Mouse (Mus musculus) megakaryocyte, adult 5-6 weeks (primary cell): ENCODE data around the gene Platr17. TPM values are rescaled to one million over a fixed set of nuclear protein-coding genes. Genes with fewer than 3 reads are reported as not detected.

Source experiments
- total RNA-seq, 2 experiments: library from RNA; stranded (forward) in 1 of 2; stranded (reverse) in 1 of 2; fragments of 153-499, 151-499 nt in 1 of 2; fragments of 221-1000, 200-1000 nt in 1 of 2; gene quantifications; 2 replicates each; pipeline versions ENCODE4 v1.2.3 to v1.2.4; 2015 to 2017

The Platr17 gene
- total RNA-seq, 2 experiments from 2014 or later, result 4.9 to 5.9 TPM

Other genes starting within 250 kb of the Platr17 start
- gene Hnrnpm, start 218.3 kb upstream of the Platr17 start, total RNA-seq (2015), result 362 and 391 TPM in 2 replicates
- 264 and 265 TPM in 2 replicates for gene Hnrnpm, start 218.3 kb upstream of the Platr17 start, total RNA-seq (2017)
- 51.4 and 64.2 TPM in 2 replicates for gene March2, start 186.5 kb upstream of the Platr17 start, total RNA-seq (2015)
- 42.7 and 46.6 TPM in 2 replicates for gene March2, start 186.5 kb upstream of the Platr17 start, total RNA-seq (2017)
- gene Rab11b, start 144.6 kb upstream of the Platr17 start, total RNA-seq (2015), result 94.0 and 104 TPM in 2 replicates
- 26.7 and 41.1 TPM in 2 replicates for gene Rab11b, start 144.6 kb upstream of the Platr17 start, total RNA-seq (2017)
- gene Angptl4, start 123.3 kb upstream of the Platr17 start, total RNA-seq (2015), result 0.59 and 0.80 TPM in 2 replicates
- 0.33 and 0.73 TPM in 2 replicates for gene Angptl4, start 123.3 kb upstream of the Platr17 start, total RNA-seq (2017)
- 12.3 and 16.2 TPM in 2 replicates for gene Kank3, start 94.6 kb upstream of the Platr17 start, total RNA-seq (2015)
- gene Kank3, start 94.6 kb upstream of the Platr17 start, total RNA-seq (2017), result 13.5 and 14.8 TPM in 2 replicates
- 875 and 928 TPM in 2 replicates for gene Rps28, start 80.6 kb upstream of the Platr17 start, total RNA-seq (2015)
- gene Rps28, start 80.6 kb upstream of the Platr17 start, total RNA-seq (2017), result 2,242 and 2,459 TPM in 2 replicates
- gene Ndufa7, start 80.6 kb upstream of the Platr17 start, total RNA-seq (2015), result 150 and 160 TPM in 2 replicates
- gene Ndufa7, start 80.6 kb upstream of the Platr17 start, total RNA-seq (2017), result 110 and 139 TPM in 2 replicates
- 2.5 and 4.0 TPM in 2 replicates for gene Cd320, start 62.0 kb upstream of the Platr17 start, total RNA-seq (2015)
- gene Cd320, start 62.0 kb upstream of the Platr17 start, total RNA-seq (2017), result 0.85 and 1.5 TPM in 2 replicates
- gene Gm7029, start 31.3 kb upstream of the Platr17 start, total RNA-seq (2015), result not detected in 2 replicates
- not detected in 2 replicates for gene Gm7029, start 31.3 kb upstream of the Platr17 start, total RNA-seq (2017)
- gene Kifc1, start 14.5 kb upstream of the Platr17 start, total RNA-seq (2015), result 9.0 and 12.9 TPM in 2 replicates
- gene Kifc1, start 14.5 kb upstream of the Platr17 start, total RNA-seq (2017), result 40.1 and 41.3 TPM in 2 replicates
- gene Daxx, start 4.3 kb downstream of the Platr17 start, total RNA-seq (2015), result 42.1 and 49.7 TPM in 2 replicates
- gene Daxx, start 4.3 kb downstream of the Platr17 start, total RNA-seq (2017), result 39.3 and 63.3 TPM in 2 replicates
- gene Tapbp, start 10.8 kb downstream of the Platr17 start, total RNA-seq (2015), result 99.7 and 105 TPM in 2 replicates
- gene Tapbp, start 10.8 kb downstream of the Platr17 start, total RNA-seq (2017), result 88.9 and 93.3 TPM in 2 replicates
- 13.7 and 14.0 TPM in 2 replicates for gene Zbtb22, start 10.8 kb downstream of the Platr17 start, total RNA-seq (2015)
- gene Zbtb22, start 10.8 kb downstream of the Platr17 start, total RNA-seq (2017), result 22.0 and 25.8 TPM in 2 replicates
- gene Rgl2, start 24.4 kb downstream of the Platr17 start, total RNA-seq (2015), result 33.6 and 38.2 TPM in 2 replicates
- gene Rgl2, start 24.4 kb downstream of the Platr17 start, total RNA-seq (2017), result 51.8 and 58.3 TPM in 2 replicates
- 84.1 and 88.3 TPM in 2 replicates for gene Pfdn6, start 35.2 kb downstream of the Platr17 start, total RNA-seq (2015)
- 148 and 161 TPM in 2 replicates for gene Pfdn6, start 35.2 kb downstream of the Platr17 start, total RNA-seq (2017)
- gene Wdr46, start 35.5 kb downstream of the Platr17 start, total RNA-seq (2015), result 12.2 and 12.4 TPM in 2 replicates
- gene Wdr46, start 35.5 kb downstream of the Platr17 start, total RNA-seq (2017), result 21.6 and 23.7 TPM in 2 replicates
- gene B3galt4, start 46.4 kb downstream of the Platr17 start, total RNA-seq (2015), result 3.5 and 4.0 TPM in 2 replicates
- gene B3galt4, start 46.4 kb downstream of the Platr17 start, total RNA-seq (2017), result 4.9 and 5.7 TPM in 2 replicates
- gene Vps52, start 50.7 kb downstream of the Platr17 start, total RNA-seq (2015), result 15.7 and 17.7 TPM in 2 replicates
- gene Vps52, start 50.7 kb downstream of the Platr17 start, total RNA-seq (2017), result 11.6 and 22.8 TPM in 2 replicates
- 2,016 and 2,115 TPM in 2 replicates for gene Rps18, start 50.9 kb downstream of the Platr17 start, total RNA-seq (2015)
- gene Rps18, start 50.9 kb downstream of the Platr17 start, total RNA-seq (2017), result 724 and 801 TPM in 2 replicates
- 868 and 887 TPM in 2 replicates for gene H2-K1, start 95.2 kb downstream of the Platr17 start, total RNA-seq (2015)
- gene H2-K1, start 95.2 kb downstream of the Platr17 start, total RNA-seq (2017), result 668 and 686 TPM in 2 replicates
- gene Ring1, start 119.5 kb downstream of the Platr17 start, total RNA-seq (2015), result 5.3 and 6.7 TPM in 2 replicates
- 7.9 and 9.6 TPM in 2 replicates for gene Ring1, start 119.5 kb downstream of the Platr17 start, total RNA-seq (2017)
- gene H2-Ke6, start 122.9 kb downstream of the Platr17 start, total RNA-seq (2015), result 67.7 and 84.3 TPM in 2 replicates
- 34.6 and 35.5 TPM in 2 replicates for gene H2-Ke6, start 122.9 kb downstream of the Platr17 start, total RNA-seq (2017)
- 5.4 and 6.4 TPM in 2 replicates for gene Slc39a7, start 126.5 kb downstream of the Platr17 start, total RNA-seq (2015)
- 72.5 and 83.1 TPM in 2 replicates for gene Slc39a7, start 126.5 kb downstream of the Platr17 start, total RNA-seq (2017)
- gene Rxrb, start 126.7 kb downstream of the Platr17 start, total RNA-seq (2015), result 19.6 and 23.4 TPM in 2 replicates
- 23.7 and 27.2 TPM in 2 replicates for gene Rxrb, start 126.7 kb downstream of the Platr17 start, total RNA-seq (2017)
- 0.36 and 0.87 TPM in 2 replicates for gene Col11a2, start 134.3 kb downstream of the Platr17 start, total RNA-seq (2015)
- 1.2 and 1.5 TPM in 2 replicates for gene Col11a2, start 134.3 kb downstream of the Platr17 start, total RNA-seq (2017)
- 10.0 and 10.8 TPM in 2 replicates for gene H2-Oa, start 187.2 kb downstream of the Platr17 start, total RNA-seq (2015)
- 3.7 and 6.9 TPM in 2 replicates for gene H2-Oa, start 187.2 kb downstream of the Platr17 start, total RNA-seq (2017)
- 172 and 189 TPM in 2 replicates for gene H2-DMa, start 214.4 kb downstream of the Platr17 start, total RNA-seq (2015)
- 145 and 152 TPM in 2 replicates for gene H2-DMa, start 214.4 kb downstream of the Platr17 start, total RNA-seq (2017)
- gene Brd2, start 217.5 kb downstream of the Platr17 start, total RNA-seq (2015), result 287 and 312 TPM in 2 replicates
- 286 and 353 TPM in 2 replicates for gene Brd2, start 217.5 kb downstream of the Platr17 start, total RNA-seq (2017)
- 8.9 and 9.6 TPM in 2 replicates for gene H2-DMb2, start 238.2 kb downstream of the Platr17 start, total RNA-seq (2015)
- gene H2-DMb2, start 238.2 kb downstream of the Platr17 start, total RNA-seq (2017), result 12.4 and 18.3 TPM in 2 replicates
- 105 and 109 TPM in 2 replicates for gene H2-DMb1, start 247.9 kb downstream of the Platr17 start, total RNA-seq (2015)
- 110 and 132 TPM in 2 replicates for gene H2-DMb1, start 247.9 kb downstream of the Platr17 start, total RNA-seq (2017)